Mouse (Mus musculus): Measurements from ENCODE around the gene Gm30191.

Gm30191 gene

GRCm38 (mm10) chr4:134246719-134247258 lies at the start of gene Gm30191:
TSS of gene Gm30191 (plus strand) at chr4:134246935.
- in situ Hi-C loops (cut with MboI, MseI): no loop called here

GRCm38 (mm10) chr4:134199371-134199770 lies 47.4 kb upstream of the Gm30191 start:
- in situ Hi-C loops (cut with MboI, MseI): no loop called here

- in situ Hi-C loops (cut with MboI, MseI): no loop called here
Observed at GRCm38 (mm10) chr4:134202904-134203303, 43.8 kb upstream of the Gm30191 start, which contains the start of gene Gm7534. TSS of gene Gm7534 (minus strand) at chr4:134203004.

GRCm38 (mm10) chr4:134203340-134203896 lies 43.3 kb upstream of the Gm30191 start:
- in situ Hi-C loops (cut with MboI, MseI): no loop called here

GRCm38 (mm10) chr4:134206488-134207053 lies 40.2 kb upstream of the Gm30191 start:
- in situ Hi-C loops (cut with MboI, MseI): no loop called here

- in situ Hi-C loops (cut with MboI, MseI): no loop called here
Observed at GRCm38 (mm10) chr4:134222793-134223600, 23.7 kb upstream of the Gm30191 start.

- in situ Hi-C loops (cut with MboI, MseI): loop anchor here (5.0 kb wide), 1 partner anchor 90 kb away; no protein-coding TSS in a partner anchor
Observed at GRCm38 (mm10) chr4:134227194-134227593, 19.5 kb upstream of the Gm30191 start, which contains the start of gene Catsper4. TSS of gene Catsper4 (minus strand) at chr4:134227383.

- in situ Hi-C loops (cut with MboI, MseI): no loop called here
Observed at GRCm38 (mm10) chr4:134230431-134230830, 16.3 kb upstream of the Gm30191 start.

GRCm38 (mm10) chr4:134234876-134235275 lies 11.9 kb upstream of the Gm30191 start:
- in situ Hi-C loops (cut with MboI, MseI): no loop called here

- in situ Hi-C loops (cut with MboI, MseI): no loop called here
Observed at GRCm38 (mm10) chr4:134237582-134238278, 9.0 kb upstream of the Gm30191 start.

- in situ Hi-C loops (cut with MboI, MseI): no loop called here
Observed at GRCm38 (mm10) chr4:134238279-134238651, 8.5 kb upstream of the Gm30191 start, which contains the start of gene Cnksr1. TSS of gene Cnksr1 (minus strand) at chr4:134238399.

GRCm38 (mm10) chr4:134238686-134239085 lies 8.0 kb upstream of the Gm30191 start:
- in situ Hi-C loops (cut with MboI, MseI): no loop called here

- in situ Hi-C loops (cut with MboI, MseI): no loop called here
Observed at GRCm38 (mm10) chr4:134243516-134244250, 3.1 kb upstream of the Gm30191 start, which contains the start of gene E130218I03Rik. TSS of gene E130218I03Rik (plus strand) at chr4:134243662.

- in situ Hi-C loops (cut with MboI, MseI): no loop called here
Observed at GRCm38 (mm10) chr4:134245148-134245843, 1.4 kb upstream of the Gm30191 start, which contains the start of gene Zfp593. TSS of gene Zfp593 (minus strand) at chr4:134245592.

- in situ Hi-C loops (cut with MboI, MseI): no loop called here
Observed at GRCm38 (mm10) chr4:134246256-134246655, 479 bp upstream of the Gm30191 start.

- in situ Hi-C loops (cut with MboI, MseI): loop anchor here (10.0 kb wide), 1 partner anchor 1465 kb away; no protein-coding TSS in a partner anchor
Observed at GRCm38 (mm10) chr4:134249651-134250050, 2.9 kb downstream of the Gm30191 start.

GRCm38 (mm10) chr4:134250116-134250929 lies 3.6 kb downstream of the Gm30191 start:
- in situ Hi-C loops (cut with MboI, MseI): loop anchor here (10.0 kb wide), 1 partner anchor 1464 kb away; no protein-coding TSS in a partner anchor

- in situ Hi-C loops (cut with MboI, MseI): loop anchor here (10.0 kb wide), 1 partner anchor 1464 kb away; no protein-coding TSS in a partner anchor
Observed at GRCm38 (mm10) chr4:134250930-134251240, 4.2 kb downstream of the Gm30191 start.
